Mouse (Mus musculus) stomach, embryonic 15.5 days (tissue): ENCODE measurements around the gene Ercc6l2. TPM values are rescaled to one million over a fixed set of nuclear protein-coding genes. Genes with fewer than 3 reads are reported as not detected.

Source experiments
- ATAC-seq: fragments of 200-750 bp; cut with Nextera tagmentation; 2 replicates; pipeline ENCODE4 v1.8.0; 2017; ENCODE audit warnings: low read depth, moderate number of reproducible peaks, moderate TSS enrichment; ENCODE audit not compliant: insufficient read depth, low FRiP score
- H3K27ac ChIP-seq: fragments of 300-500 bp; sonication (generic); 2 replicates; pipeline ENCODE4 v1.5.1; 2015; ENCODE audit warnings: mild to moderate bottlenecking, inconsistent platforms
- H3K27me3 ChIP-seq: fragments of 300-500 bp; sonication (generic); replicated peaks from 2 replicates; pipeline ENCODE4 v1.6.1; 2015; ENCODE audit warnings: inconsistent platforms
- H3K36me3 ChIP-seq: fragments of 300-500 bp; sonication (generic); 2 replicates; pipeline ENCODE4 v1.6.1; 2015; ENCODE audit warnings: inconsistent platforms
- H3K4me1 ChIP-seq: fragments of 300-500 bp; sonication (generic); 2 replicates; pipeline ENCODE4 v1.6.1; 2015; ENCODE audit warnings: inconsistent platforms
- H3K4me2 ChIP-seq: fragments of 300-500 bp; sonication (generic); 2 replicates; pipeline ENCODE4 v1.6.1; 2015; ENCODE audit warnings: mild to moderate bottlenecking, inconsistent platforms
- H3K4me3 ChIP-seq: fragments of 300-500 bp; sonication (generic); replicated peaks from 2 replicates; pipeline ENCODE4 v1.5.1; 2015; ENCODE audit warnings: inconsistent platforms
- H3K9ac ChIP-seq: fragments of 300-500 bp; sonication (generic); 2 replicates; pipeline ENCODE4 v1.6.1; 2015; ENCODE audit warnings: inconsistent platforms
- H3K9me3 ChIP-seq: fragments of 300-500 bp; sonication (generic); 2 replicates; pipeline ENCODE4 v1.6.1; 2016; ENCODE audit warnings: inconsistent platforms
- WGBS: fragments of 180-500 bp; shearing (Covaris S2); methylation state at CpG from one replicate; pipeline ENCODE4 v1.1.7; 2015; 5-methylcytosine and 5-hydroxymethylcytosine counted together
- polyA plus RNA-seq: library from polyadenylated mRNA; unstranded; fragments of >200 nt; fragmentation: Nextera tagmentation; extraction: Ambion mirVana; gene quantifications from 2 replicates; pipeline ENCODE4 v1.2.1, GENCODE M21; 2015

The Ercc6l2 gene
- polyA plus RNA-seq, 1 experiment from 2014 or later, result 22.2 TPM

DNA sequence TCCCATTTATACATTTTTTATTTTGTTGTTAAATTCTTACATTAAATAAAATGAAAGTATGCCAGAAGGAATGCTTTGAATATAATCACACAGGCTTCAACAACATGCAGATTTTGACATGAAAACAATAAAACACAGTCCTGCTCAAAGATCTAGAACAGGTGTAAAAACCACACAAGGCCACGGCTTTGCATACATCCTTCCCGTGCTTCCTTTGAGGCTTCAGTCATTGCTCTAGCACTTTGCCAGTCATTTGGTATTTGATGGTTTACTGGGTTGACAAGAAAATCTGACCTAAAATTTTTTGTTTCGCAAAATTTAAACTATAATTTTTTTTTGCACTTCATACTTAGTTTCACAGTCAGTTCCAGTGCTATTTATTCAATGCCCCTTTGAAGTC is 7.1 kb upstream of the Ercc6l2 start:
- Histone ChIP-seq H3K36me3 (no peaks in the 10 kb centered on the region), H3K4me2 (no peak overlapping the region), H3K9me3 (no peaks in the 10 kb centered on the region), H3K9ac (no peak overlapping the region), H3K4me3 (no peak overlapping the region), H3K4me1 (no peaks in the 10 kb centered on the region), H3K27ac (no peak overlapping the region), H3K27me3 (no peaks in the 10 kb centered on the region)
- 86% methylated on average over 3 of the region's 3 CpGs for WGBS
- ATAC-seq, result no peak

DNA sequence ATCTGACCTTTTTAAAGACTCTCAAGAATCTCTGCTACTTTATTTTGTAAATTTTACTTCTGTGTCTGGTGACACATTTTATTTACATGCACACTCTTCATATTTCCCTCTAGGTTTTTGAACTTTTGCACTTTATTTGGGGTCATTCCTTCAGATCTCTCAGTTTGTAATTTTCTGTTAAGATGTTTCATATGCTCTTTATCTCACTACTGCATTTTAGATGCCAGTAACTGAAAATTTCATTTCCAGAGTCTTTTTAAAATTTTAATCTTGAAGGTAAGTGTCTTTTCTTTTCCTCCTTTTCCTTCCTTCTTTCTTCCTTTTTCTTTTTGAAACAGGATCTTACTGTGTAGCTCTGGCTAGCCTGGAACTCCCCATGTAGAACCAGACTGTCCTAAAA is 3.6 kb upstream of the Ercc6l2 start:
- H3K27me3 ChIP-seq, result no peaks in the 10 kb centered on the region
- no peak overlapping the region for H3K9ac ChIP-seq
- no peak overlapping the region for H3K4me3 ChIP-seq
- H3K4me2 ChIP-seq, result no peak overlapping the region
- H3K9me3 ChIP-seq, result no peaks in the 10 kb centered on the region
- H3K4me1 ChIP-seq, result no peaks in the 10 kb centered on the region
- H3K36me3 ChIP-seq, result no peaks in the 10 kb centered on the region
- no peak overlapping the region for H3K27ac ChIP-seq
- no peak for ATAC-seq

DNA sequence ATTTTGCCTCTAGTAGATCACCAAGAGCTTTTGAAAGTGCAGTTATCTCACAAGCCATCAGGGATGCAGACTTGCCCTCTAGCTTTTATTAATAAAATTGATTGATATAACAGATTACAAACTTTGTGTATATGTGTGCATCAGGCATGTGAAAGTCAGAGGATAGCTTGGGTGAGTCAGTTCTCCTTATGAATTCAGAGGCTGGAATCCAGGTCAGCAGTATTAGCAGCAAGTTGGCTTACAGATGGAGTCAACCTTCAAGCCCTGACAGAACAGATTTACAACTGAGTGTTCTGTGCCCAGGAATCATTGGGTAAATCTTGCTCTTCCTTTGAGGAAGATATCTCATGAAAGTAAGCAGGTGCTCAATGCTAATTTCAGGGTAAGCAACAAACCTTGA is 891 bp downstream of the Ercc6l2 start:
- Histone ChIP-seq H3K4me2 (peak overlapping the region; percentile 82), H3K36me3 (no peaks in the 10 kb centered on the region), H3K27ac (no peak overlapping the region), H3K9me3 (no peaks in the 10 kb centered on the region), H3K9ac (peak overlapping the region; percentile 83; the same call in 1 of the 2 replicates), H3K4me1 (no peaks in the 10 kb centered on the region), H3K4me3 (peak overlapping the region; percentile 72), H3K27me3 (no peaks in the 10 kb centered on the region)
- no peak for ATAC-seq

DNA sequence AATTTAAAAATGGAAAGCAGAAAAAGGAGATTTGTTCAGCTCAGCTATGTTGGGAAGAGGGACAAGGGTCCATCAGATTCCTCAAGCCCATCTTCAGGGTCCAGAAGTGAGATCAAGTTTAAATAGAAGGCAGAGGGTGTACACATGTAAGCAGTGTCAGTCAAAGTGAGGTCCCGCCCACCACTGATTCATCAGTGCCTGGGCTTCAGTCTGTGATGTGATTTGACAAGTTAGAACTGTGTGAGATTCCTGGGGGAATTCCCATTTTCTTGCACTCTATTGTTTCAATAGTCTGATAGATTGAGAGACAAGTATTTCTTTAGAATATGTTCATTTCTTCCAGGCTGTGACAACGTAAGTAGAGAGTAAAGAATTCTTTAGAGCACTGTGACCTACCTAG is 30.7 kb downstream of the Ercc6l2 start:
- WGBS, result 89% methylated on average over 2 of the region's 2 CpGs
- no peak for ATAC-seq
- Histone ChIP-seq H3K9me3 (no peaks in the 10 kb centered on the region), H3K4me2 (no peak overlapping the region), H3K4me1 (no peaks in the 10 kb centered on the region), H3K27me3 (no peaks in the 10 kb centered on the region), H3K27ac (no peak overlapping the region), H3K36me3 (peaks cover 5% of the 10 kb centered on the region; the same call in 1 of the 2 replicates), H3K9ac (no peak overlapping the region), H3K4me3 (no peak overlapping the region)

DNA sequence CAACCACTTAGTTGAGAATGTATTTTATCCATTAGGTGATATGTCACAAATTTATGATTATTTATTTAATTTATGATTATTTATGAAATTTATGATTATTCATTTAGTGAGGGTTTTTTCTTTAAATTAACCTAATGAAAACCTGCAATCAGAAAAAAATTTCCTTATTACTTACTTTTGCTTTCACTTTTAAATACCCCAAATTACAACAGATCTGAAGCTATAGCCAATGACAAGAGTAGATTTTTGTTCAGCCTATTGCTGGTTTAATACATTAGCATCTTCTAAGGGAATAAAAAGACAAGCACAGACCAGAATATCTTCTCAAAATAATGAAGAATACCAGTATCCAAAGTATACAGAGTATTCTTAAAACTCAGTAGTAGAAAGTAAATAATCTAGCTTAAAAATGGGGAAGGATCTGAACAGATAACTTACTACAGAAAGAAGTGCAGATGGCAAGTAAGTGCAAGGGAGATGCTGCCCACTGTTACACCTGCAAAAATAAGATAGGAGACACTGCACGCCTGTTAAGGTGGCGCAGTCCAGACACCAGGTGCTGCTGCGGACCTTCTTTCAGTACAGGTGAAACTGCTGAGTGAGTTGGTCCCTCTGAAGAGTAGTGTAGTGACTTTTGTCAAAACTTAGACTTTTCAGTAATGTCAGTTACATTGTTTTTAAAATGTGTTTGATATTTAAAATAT is 35.4 kb downstream of the Ercc6l2 start:
- Histone ChIP-seq H3K9me3 (no peaks in the 10 kb centered on the region), H3K9ac (no peak overlapping the region), H3K4me2 (no peak overlapping the region), H3K4me3 (no peak overlapping the region), H3K27me3 (no peaks in the 10 kb centered on the region), H3K27ac (no peak overlapping the region), H3K36me3 (no peaks in the 10 kb centered on the region; the same call in 1 of the 2 replicates), H3K4me1 (no peaks in the 10 kb centered on the region)
- ATAC-seq, result no peak
- WGBS, result 97% methylated on average over 3 of the region's 3 CpGs

DNA sequence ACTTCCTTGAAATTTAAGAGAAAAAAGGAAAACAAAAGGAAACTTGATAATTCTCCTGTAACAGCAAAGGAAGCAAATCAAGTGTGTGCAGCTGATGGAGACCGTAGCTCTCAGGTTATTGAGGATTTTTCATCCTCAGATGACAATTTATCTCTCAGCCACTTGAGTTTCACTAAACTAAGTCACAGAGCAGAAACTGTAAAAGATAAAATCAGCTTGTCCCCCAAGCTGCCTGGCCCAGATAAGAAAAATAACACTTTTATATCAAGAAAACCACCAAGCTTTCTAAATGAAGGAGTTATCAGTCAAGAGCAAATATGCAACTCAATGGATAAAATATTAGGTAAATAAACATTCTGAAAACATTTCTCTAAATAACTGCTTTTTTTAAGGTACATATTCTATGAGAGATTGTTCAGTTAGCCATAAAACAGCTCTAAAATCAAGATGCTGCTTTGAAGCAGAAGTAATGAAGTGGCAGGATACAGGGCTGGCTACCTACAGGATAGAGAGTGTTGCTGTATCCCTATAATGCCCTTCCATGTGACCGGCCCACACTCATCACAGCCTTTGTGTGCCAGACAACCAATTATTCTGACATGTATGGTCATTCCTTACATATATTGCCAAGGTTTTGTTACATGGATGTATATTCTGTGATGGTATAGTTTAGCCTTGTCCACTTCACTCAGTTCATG is 57.7 kb downstream of the Ercc6l2 start:
- H3K27ac ChIP-seq, result no peak overlapping the region
- ATAC-seq, result no peak
- WGBS, result 85% methylated on average over 2 of the region's 2 CpGs

DNA sequence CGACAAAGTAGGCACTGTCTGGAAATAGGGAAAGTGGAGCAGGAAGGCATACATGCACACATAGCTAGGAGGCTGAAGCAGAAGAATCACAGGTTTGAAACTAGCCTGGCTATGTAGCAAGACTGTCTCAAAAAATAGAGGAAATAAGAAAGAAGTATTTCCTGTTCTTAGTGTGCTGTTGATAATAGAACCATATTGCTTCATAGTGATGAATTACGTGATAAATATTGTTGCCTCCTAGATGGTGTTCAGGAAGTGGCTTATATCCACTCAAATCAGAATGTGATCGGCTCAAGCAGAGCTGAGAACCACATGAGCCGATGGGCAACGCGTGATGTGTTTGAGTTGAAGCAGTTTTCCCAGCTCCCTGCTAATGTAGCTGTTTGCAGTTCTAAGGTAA is 62.1 kb downstream of the Ercc6l2 start:
- Histone ChIP-seq H3K4me3 (no peak overlapping the region), H3K27me3 (no peaks in the 10 kb centered on the region), H3K4me1 (no peaks in the 10 kb centered on the region), H3K36me3 (no peaks in the 10 kb centered on the region), H3K27ac (no peak overlapping the region), H3K9ac (no peak overlapping the region), H3K9me3 (no peaks in the 10 kb centered on the region), H3K4me2 (no peak overlapping the region)
- ATAC-seq, result no peak
- WGBS, result 84% methylated on average over 6 of the region's 6 CpGs

More for the DNA sequence above, 57.7 kb downstream of the Ercc6l2 start:
- no peak overlapping the region for H3K4me2 ChIP-seq
- H3K4me3 ChIP-seq, result no peak overlapping the region
- H3K9me3 ChIP-seq, result no peaks in the 10 kb centered on the region
- H3K36me3 ChIP-seq, result no peaks in the 10 kb centered on the region
- H3K9ac ChIP-seq, result no peak overlapping the region
- no peaks in the 10 kb centered on the region for H3K4me1 ChIP-seq
- H3K27me3 ChIP-seq, result no peaks in the 10 kb centered on the region

DNA sequence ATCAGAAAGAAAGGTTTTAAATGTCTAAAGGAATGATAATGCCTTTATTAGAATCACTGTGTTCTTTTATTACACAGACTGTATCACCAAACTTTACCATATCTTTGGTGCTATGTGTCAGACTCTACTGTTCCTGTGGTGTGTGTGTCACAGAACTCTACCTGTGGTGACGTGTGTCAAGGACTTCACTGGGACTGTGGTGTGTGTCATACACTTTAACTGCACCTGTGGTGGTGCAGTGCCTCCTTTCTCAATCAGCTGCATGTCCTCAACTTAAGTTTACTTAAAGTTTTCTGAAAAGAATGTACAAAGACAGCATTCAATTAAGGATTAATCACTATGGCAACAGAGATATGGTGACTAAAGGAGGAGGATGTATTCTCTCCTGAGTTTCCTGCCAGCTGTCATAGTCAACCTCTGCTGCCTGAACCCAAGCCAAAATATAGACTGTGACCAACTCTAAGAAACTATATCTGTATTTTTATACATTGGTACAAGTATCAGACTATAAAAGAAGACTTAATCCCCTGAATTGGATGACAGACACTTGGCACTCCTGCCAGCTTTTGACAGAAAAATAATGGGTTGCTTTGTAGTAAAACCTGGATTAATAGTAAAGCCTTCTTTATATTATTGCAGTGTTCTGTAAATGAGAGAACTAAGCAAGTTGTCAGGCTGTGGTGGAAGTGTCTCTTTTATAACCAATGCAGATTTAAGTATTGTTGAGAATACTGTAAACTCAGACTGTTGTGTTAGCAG is 64.2 kb downstream of the Ercc6l2 start:
- Histone ChIP-seq H3K36me3 (no peaks in the 10 kb centered on the region), H3K4me2 (no peak overlapping the region), H3K4me3 (no peak overlapping the region), H3K27ac (no peak overlapping the region), H3K27me3 (no peaks in the 10 kb centered on the region), H3K4me1 (no peaks in the 10 kb centered on the region), H3K9ac (no peak overlapping the region), H3K9me3 (no peaks in the 10 kb centered on the region)
- WGBS, result 31% methylated on average over 1 of the region's 1 CpGs
- ATAC-seq, result no peak

DNA sequence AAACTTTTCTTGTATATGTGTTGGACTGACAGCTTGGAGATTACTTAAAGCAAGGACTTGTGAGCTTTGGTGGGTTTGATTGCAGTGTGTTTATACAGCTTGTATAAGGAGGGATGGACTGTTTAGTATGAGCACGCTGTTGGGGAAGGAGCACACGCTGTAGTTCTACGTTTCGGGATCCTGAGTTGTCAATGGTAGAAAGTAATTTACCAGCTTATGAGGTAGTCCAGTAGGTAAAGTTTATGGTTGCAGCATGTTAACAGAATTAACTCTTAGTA is 64.8 kb downstream of the Ercc6l2 start:
- Histone ChIP-seq H3K27me3 (no peaks in the 10 kb centered on the region), H3K4me3 (no peak overlapping the region), H3K36me3 (no peaks in the 10 kb centered on the region), H3K9ac (no peak overlapping the region), H3K27ac (no peak overlapping the region), H3K4me1 (no peaks in the 10 kb centered on the region), H3K4me2 (no peak overlapping the region), H3K9me3 (no peaks in the 10 kb centered on the region)
- WGBS, result 44% methylated on average over 4 of the region's 4 CpGs
- ATAC-seq, result no peak

DNA sequence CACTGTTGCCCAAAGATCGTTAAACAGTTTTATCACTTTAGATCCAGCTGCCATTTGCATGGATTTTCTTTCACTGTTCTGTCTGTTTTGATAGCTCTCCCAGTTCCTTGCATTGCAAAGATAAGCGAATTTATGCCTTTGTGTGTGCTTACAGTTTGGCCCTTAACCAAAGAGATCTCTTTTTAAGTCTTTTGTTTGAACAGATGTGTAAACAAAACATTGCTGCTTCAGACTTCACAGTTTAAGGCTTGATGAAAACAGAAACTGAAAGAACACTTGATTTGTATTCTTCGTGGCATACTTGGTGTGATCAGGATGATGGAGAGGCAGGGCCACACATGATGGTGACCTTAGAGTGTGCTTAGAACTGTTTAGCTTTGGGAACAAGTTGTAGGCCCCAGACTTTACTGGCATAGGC is 70.5 kb downstream of the Ercc6l2 start:
- H3K4me3 ChIP-seq, result no peak overlapping the region
- peak overlapping the region; percentile 46; the same call in 1 of the 2 replicates for H3K27ac ChIP-seq
- H3K36me3 ChIP-seq, result no peaks in the 10 kb centered on the region; the same call in 1 of the 2 replicates
- no peak for ATAC-seq
- H3K27me3 ChIP-seq, result no peaks in the 10 kb centered on the region
- H3K9ac ChIP-seq, result no peak overlapping the region
- WGBS, result 33% methylated on average over 3 of the region's 3 CpGs
- no peaks in the 10 kb centered on the region for H3K9me3 ChIP-seq
- no peaks in the 10 kb centered on the region for H3K4me1 ChIP-seq
- H3K4me2 ChIP-seq, result no peak overlapping the region

DNA sequence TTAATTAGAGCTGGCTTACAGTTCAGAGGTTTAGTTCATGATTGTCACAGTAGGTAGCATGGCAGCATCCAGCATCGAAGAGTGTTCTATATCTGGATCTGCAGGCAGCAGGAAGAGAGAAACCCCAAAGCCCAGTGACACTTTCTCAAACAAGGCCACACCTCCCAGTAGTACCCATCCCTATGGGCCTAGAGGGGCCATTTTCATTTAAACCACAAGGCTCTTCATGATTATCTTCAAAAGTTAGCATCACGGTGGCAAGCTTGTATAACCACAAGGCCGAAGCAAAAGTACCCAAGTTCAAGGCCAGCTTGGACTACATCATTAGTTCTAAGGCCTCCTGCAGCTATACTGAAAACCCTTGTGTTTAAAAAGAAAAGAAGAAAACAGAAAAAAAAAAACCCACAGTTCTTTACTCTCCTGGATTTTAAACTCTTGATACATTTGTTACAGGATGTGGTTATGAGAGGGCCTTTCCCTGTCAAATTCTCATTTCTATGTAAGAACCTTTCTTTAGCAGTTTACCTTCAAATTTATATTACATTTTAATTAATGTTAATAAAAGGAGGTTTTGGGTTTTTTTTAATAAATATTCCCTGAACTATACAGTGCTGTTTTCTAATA is 71.5 kb downstream of the Ercc6l2 start:
- no peak overlapping the region for H3K9ac ChIP-seq
- H3K4me2 ChIP-seq, result no peak overlapping the region
- 89% methylated on average over 3 of the region's 3 CpGs for WGBS
- ATAC-seq, result no peak
- H3K27me3 ChIP-seq, result no peaks in the 10 kb centered on the region
- no peaks in the 10 kb centered on the region for H3K4me1 ChIP-seq
- 0 out of 2 replicates have a peak overlapping the region, but pooled peaks have one; percentile 21 for H3K27ac ChIP-seq
- H3K36me3 ChIP-seq, result no peaks in the 10 kb centered on the region; the same call in 1 of the 2 replicates
- H3K9me3 ChIP-seq, result no peaks in the 10 kb centered on the region
- no peak overlapping the region for H3K4me3 ChIP-seq
